Mouse (Mus musculus): ENCODE measurements around the gene Hils1. TPM values are rescaled to one million over a fixed set of nuclear protein-coding genes. Genes with fewer than 3 reads are reported as not detected.
"Not testable (repeated sequence)": the region's sequence is repeated elsewhere in the genome, so short reads cannot be mapped to it uniquely, and the experiment has no call there.

Gene Hils1
- polyA plus RNA-seq, 1 experiment from 2014 or later, result not detected

DNA sequence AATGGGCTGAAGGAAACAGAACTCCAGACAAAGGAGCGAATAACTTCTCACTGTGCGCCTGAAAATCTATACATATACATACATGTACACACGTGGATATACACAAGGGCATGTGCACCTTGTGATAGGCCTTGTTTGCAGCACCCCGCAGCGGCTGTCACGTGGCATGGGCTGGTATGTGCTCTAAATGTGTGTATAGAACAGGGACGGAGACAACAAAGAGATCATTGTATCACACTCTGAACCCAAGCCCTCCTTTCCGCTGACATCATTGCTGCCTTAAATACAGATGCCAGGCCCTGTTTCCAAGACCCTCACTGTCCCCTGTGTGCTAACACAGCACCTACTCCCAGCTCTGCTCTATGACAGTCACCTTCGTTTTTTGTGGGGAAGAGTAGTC, 12.3 kb upstream of the Hils1 start:
- H3K4me2 ChIP-seq (ENCODE audit: low read depth, low read length), result no peak overlapping the region
- H3K27me3 ChIP-seq (ENCODE audit: control insufficient read depth, insufficient read depth, low read length), result no peaks in the 10 kb centered on the region
- H3K9ac ChIP-seq (replicated peaks; ENCODE audit: low read length), result no peak overlapping the region
- peaks cover 7% of the 10 kb centered on the region for H3K36me3 ChIP-seq (replicated peaks; ENCODE audit: control insufficient read depth, insufficient read depth, low read depth, low read length)
- no peak overlapping the region for H3K27ac ChIP-seq (replicated peaks; ENCODE audit: low read depth, low read length)
- 48% methylated on average over 9 of the region's 9 CpGs for WGBS
- H3K9me3 ChIP-seq (replicated peaks; ENCODE audit: control insufficient read depth, low read length), result no peaks in the 10 kb centered on the region
- ATAC-seq (replicated peaks; ENCODE audit: insufficient number of reproducible peaks, low FRiP score, low TSS enrichment, low read depth), result no peak
- H3K4me1 ChIP-seq (ENCODE audit: control insufficient read depth, insufficient read depth, low read length), result no peaks in the 10 kb centered on the region; the same call in 1 of the 2 replicates
- peak; percentile 36 for DNase-seq (ENCODE audit: low spot score)
- H3K4me3 ChIP-seq (ENCODE audit: low read depth, low read length), result no peak overlapping the region

DNA sequence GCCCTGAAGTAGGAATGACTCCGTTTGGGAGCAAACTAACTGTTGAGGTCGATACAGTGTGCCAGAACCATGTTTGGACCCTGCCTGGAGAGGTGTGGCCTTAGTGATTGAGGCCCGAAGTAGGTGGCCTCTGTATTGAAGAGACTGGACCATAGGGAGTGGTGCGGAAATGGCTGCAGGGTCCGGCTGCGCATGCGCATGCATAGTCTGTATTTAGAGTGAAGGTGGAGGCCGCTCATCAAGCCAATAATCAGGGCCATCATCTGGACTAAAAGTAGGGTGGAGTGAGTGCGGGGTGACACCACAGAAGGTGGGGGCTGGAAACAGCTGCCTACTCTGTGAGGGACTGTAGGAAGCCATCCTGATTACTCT, 9.7 kb upstream of the Hils1 start:
- Histone ChIP-seq H3K4me1 (ENCODE audit: control insufficient read depth, insufficient read depth, low read length) (no peaks in the 10 kb centered on the region; the same call in 1 of the 2 replicates), H3K36me3 (replicated peaks; ENCODE audit: control insufficient read depth, insufficient read depth, low read depth, low read length) (no peaks in the 10 kb centered on the region), H3K4me2 (ENCODE audit: low read depth, low read length) (no peak overlapping the region), H3K4me3 (ENCODE audit: low read depth, low read length) (no peak overlapping the region), H3K9ac (replicated peaks; ENCODE audit: low read length) (no peak overlapping the region), H3K27ac (replicated peaks; ENCODE audit: low read depth, low read length) (no peak overlapping the region), H3K27me3 (ENCODE audit: control insufficient read depth, insufficient read depth, low read length) (no peaks in the 10 kb centered on the region), H3K9me3 (replicated peaks; ENCODE audit: control insufficient read depth, low read length) (no peaks in the 10 kb centered on the region)
- WGBS, result 79% methylated on average over 9 of the region's 9 CpGs
- DNase-seq (ENCODE audit: low spot score) (no peak), ATAC-seq (replicated peaks; ENCODE audit: insufficient number of reproducible peaks, low FRiP score, low TSS enrichment, low read depth) (no peak)

DNA sequence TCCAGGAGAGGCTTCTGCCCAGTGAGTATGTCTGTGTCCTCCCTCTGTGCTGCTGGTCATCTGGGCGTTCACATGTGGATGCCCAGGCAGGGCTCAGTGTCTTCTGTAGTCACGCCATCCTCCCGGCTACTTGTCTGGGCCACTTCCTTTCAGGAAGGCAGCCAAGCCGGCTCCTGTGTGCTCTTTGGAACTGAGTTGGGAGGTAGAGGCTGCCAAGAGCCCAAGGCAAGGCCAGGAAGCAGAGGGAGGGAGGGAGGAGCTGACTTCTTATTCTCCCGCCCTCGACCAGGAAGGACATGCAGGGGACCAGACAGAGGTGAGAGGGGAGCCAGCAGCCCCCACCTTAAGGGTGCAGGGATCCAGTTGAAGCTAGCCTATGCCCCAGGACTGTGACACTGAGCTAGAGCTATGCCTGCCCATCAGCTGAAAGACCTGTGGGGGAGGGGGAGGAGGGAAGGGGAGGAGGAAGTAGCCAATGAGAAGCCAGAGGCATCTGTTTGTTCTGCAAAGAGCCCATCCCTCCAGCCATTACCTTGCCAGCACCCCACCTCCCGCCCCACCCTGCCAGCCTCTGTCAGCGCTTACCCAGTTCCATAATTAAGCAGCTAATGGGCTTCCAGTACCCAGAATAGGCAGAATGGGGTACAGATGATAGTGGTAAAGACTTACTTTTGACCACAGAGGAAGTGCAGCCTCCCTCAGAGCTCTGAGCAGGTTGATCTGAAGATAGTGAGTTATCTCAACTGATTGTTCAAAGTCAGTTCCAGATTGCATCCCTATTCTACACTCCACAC, 9.1 kb upstream of the Hils1 start:
- Histone ChIP-seq H3K36me3 (replicated peaks; ENCODE audit: control insufficient read depth, insufficient read depth, low read depth, low read length) (no peaks in the 10 kb centered on the region), H3K4me1 (ENCODE audit: control insufficient read depth, insufficient read depth, low read length) (no peaks in the 10 kb centered on the region; the same call in 1 of the 2 replicates), H3K27ac (replicated peaks; ENCODE audit: low read depth, low read length) (no peak overlapping the region), H3K9ac (replicated peaks; ENCODE audit: low read length) (peak overlapping the region; percentile 14), H3K4me3 (ENCODE audit: low read depth, low read length) (no peak overlapping the region), H3K9me3 (replicated peaks; ENCODE audit: control insufficient read depth, low read length) (no peaks in the 10 kb centered on the region), H3K4me2 (ENCODE audit: low read depth, low read length) (no peak overlapping the region), H3K27me3 (ENCODE audit: control insufficient read depth, insufficient read depth, low read length) (no peaks in the 10 kb centered on the region)
- WGBS, result 14% methylated on average over 8 of the region's 8 CpGs
- peak; percentile 29 for DNase-seq (ENCODE audit: low spot score)
- ATAC-seq (replicated peaks; ENCODE audit: insufficient number of reproducible peaks, low FRiP score, low TSS enrichment, low read depth), result peak; percentile 53; the same call in 1 of the 2 replicates

DNA sequence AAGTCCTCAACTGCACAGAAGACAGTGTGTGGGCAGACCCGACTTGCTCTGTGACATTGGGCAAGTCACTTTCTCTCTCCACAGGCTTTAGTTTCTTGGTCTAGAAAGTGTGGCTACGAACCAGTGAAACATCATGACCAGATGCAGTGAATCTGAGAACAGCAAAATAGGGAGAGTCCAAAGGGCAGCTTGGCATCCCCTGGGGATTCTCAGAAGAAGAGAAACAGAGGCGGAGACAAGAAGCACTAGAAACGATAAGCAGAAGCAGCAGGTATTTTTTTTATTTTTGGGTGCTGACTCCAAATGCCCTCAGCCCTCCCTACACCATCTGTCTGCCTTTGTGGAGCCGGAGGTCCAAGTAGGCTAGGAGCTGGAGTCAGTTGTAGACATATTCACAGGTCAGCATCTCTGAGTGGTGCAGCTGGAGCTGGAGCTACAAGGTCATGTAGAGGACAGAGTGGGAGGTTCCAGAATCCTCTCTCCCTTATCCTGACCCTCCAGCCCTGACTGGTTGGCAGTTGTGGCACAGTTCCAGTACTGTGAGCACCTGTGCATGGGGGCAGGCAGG, 4.8 kb upstream of the Hils1 start:
- Histone ChIP-seq H3K9ac (replicated peaks; ENCODE audit: low read length) (no peak overlapping the region), H3K4me1 (ENCODE audit: control insufficient read depth, insufficient read depth, low read length) (no peaks in the 10 kb centered on the region; the same call in 1 of the 2 replicates), H3K9me3 (replicated peaks; ENCODE audit: control insufficient read depth, low read length) (no peaks in the 10 kb centered on the region), H3K36me3 (replicated peaks; ENCODE audit: control insufficient read depth, insufficient read depth, low read depth, low read length) (no peaks in the 10 kb centered on the region), H3K27me3 (ENCODE audit: control insufficient read depth, insufficient read depth, low read length) (no peaks in the 10 kb centered on the region), H3K27ac (replicated peaks; ENCODE audit: low read depth, low read length) (no peak overlapping the region), H3K4me3 (ENCODE audit: low read depth, low read length) (no peak overlapping the region), H3K4me2 (ENCODE audit: low read depth, low read length) (no peak overlapping the region)
- WGBS, result 72% methylated on average over 5 of the region's 5 CpGs
- no peak for DNase-seq (ENCODE audit: low spot score)
- 0 out of 2 replicates have a peak, but pooled peaks have one; percentile 37 for ATAC-seq (replicated peaks; ENCODE audit: insufficient number of reproducible peaks, low FRiP score, low TSS enrichment, low read depth)

DNA sequence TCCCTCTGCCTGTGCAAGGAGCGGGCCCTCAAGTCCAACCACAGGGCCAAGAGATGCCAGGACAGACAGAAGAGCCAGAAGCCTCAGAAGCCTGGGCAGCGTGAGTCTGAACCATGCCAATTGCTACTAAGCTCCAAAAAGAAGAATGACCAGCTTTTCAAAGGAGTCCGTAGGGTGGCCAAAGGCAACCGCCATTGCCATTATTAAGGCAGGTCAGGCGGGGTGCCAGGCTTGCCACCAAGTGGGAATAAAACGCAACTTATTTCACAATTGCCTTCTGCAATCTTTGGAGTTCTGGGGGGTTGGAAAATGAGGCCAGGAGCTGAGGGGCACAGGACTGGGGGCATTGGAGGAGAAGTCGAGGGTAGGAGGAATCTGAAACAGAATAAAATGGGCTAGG, 794 bp downstream of the Hils1 start:
- H3K4me3 ChIP-seq (ENCODE audit: low read depth, low read length), result no peak overlapping the region

DNA sequence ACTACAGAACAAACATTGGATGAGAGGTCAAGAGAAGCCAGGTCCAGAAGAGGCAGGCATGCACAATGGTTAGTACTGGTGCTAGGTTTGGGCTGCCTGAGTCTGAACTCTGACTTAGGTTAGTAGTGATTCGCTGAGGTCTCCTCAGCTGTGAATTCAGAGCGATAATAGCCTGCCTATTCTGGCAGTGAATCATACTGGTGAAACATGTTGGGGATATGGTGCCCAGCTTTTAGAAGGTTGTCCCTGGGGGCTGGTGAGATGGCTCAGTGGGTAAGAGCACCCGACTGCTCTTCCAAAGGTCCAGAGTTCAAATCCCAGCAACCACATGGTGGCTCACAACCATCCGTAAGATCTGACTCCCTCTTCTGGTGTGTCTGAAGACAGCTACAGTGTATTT, 2.3 kb downstream of the Hils1 start:
- not testable (repeated sequence) for H3K4me1 ChIP-seq (ENCODE audit: control insufficient read depth, insufficient read depth, low read length); ATAC-seq (replicated peaks; ENCODE audit: insufficient number of reproducible peaks, low FRiP score, low TSS enrichment, low read depth)

More for the DNA sequence above, 794 bp downstream of the Hils1 start:
- no peaks in the 10 kb centered on the region for H3K9me3 ChIP-seq (replicated peaks; ENCODE audit: control insufficient read depth, low read length)
- no peaks in the 10 kb centered on the region for H3K36me3 ChIP-seq (replicated peaks; ENCODE audit: control insufficient read depth, insufficient read depth, low read depth, low read length)
- no peak overlapping the region for H3K4me2 ChIP-seq (ENCODE audit: low read depth, low read length)
- 81% methylated on average over 7 of the region's 7 CpGs for WGBS
- no peak overlapping the region for H3K27ac ChIP-seq (replicated peaks; ENCODE audit: low read depth, low read length)
- H3K27me3 ChIP-seq (ENCODE audit: control insufficient read depth, insufficient read depth, low read length), result no peaks in the 10 kb centered on the region
- H3K9ac ChIP-seq (replicated peaks; ENCODE audit: low read length), result no peak overlapping the region
- DNase-seq (ENCODE audit: low spot score) (no peak), ATAC-seq (replicated peaks; ENCODE audit: insufficient number of reproducible peaks, low FRiP score, low TSS enrichment, low read depth) (no peak)
- no peaks in the 10 kb centered on the region for H3K4me1 ChIP-seq (ENCODE audit: control insufficient read depth, insufficient read depth, low read length)

DNA sequence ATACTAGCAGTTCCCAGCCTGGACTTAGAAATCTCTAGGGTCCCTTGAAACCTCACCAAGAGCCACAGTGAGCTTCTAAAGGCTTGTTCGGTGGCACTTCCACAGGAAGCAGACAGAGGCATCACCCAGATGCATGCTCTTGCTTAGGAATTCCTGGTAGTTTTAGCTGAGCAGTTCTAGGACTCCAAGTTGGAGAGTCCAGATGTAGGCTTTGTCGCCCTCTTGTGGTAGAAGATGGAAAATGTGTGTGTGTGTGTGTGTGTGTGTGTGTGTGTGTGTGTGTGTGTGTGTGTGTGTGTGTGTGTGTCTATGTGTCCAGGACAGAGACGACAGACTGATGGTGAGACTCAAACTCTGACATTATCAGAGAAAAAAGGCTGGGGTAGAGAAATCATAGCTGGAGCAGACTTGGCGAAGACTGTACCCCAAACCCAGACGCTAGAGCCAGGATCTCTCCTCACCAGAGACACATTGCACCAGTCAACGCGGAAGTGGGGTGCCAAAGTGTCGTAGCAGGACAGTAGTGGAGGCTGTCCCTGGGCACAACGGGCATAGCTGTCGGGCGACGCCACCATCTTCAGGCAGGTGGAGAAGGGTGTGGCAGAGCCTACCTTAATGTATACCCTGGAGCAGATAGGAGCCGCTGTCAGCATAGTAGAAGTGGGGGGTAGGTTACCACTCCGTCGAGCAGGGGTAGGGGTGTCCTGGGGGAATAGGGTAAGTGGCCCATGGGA, 3.0 kb downstream of the Hils1 start:
- Histone ChIP-seq H3K4me2 (ENCODE audit: low read depth, low read length) (no peak overlapping the region), H3K4me1 (ENCODE audit: control insufficient read depth, insufficient read depth, low read length) (no peaks in the 10 kb centered on the region), H3K27ac (replicated peaks; ENCODE audit: low read depth, low read length) (no peak overlapping the region), H3K9me3 (replicated peaks; ENCODE audit: control insufficient read depth, low read length) (no peaks in the 10 kb centered on the region), H3K9ac (replicated peaks; ENCODE audit: low read length) (no peak overlapping the region), H3K36me3 (replicated peaks; ENCODE audit: control insufficient read depth, insufficient read depth, low read depth, low read length) (no peaks in the 10 kb centered on the region), H3K4me3 (ENCODE audit: low read depth, low read length) (no peak overlapping the region), H3K27me3 (ENCODE audit: control insufficient read depth, insufficient read depth, low read length) (no peaks in the 10 kb centered on the region)
- ATAC-seq (replicated peaks; ENCODE audit: insufficient number of reproducible peaks, low FRiP score, low TSS enrichment, low read depth) (no peak; the same call in 1 of the 2 replicates), DNase-seq (ENCODE audit: low spot score) (peak; percentile 85)
- WGBS, result 61% methylated on average over 15 of the region's 15 CpGs

More for the DNA sequence above, 2.3 kb downstream of the Hils1 start:
- DNase-seq (ENCODE audit: low spot score); H3K4me3 ChIP-seq (ENCODE audit: low read depth, low read length); H3K4me2 ChIP-seq (ENCODE audit: low read depth, low read length); H3K27ac ChIP-seq (replicated peaks; ENCODE audit: low read depth, low read length); H3K9ac ChIP-seq (replicated peaks; ENCODE audit: low read length); H3K36me3 ChIP-seq (replicated peaks; ENCODE audit: control insufficient read depth, insufficient read depth, low read depth, low read length); H3K27me3 ChIP-seq (ENCODE audit: control insufficient read depth, insufficient read depth, low read length); H3K9me3 ChIP-seq (replicated peaks; ENCODE audit: control insufficient read depth, low read length): not testable (repeated sequence)
- 91% methylated on average over 4 of the region's 4 CpGs for WGBS
